Mouse (Mus musculus) urinary bladder, adult 18-20 months (tissue): ENCODE results near the gene Pigl.

Experiments used
- DNase-seq, 2 experiments: peaks; one replicate each; pipeline ENCODE4 v3.0.0; 2022; ENCODE audit warnings: low spot score in 2 of 2, mixed read lengths in 2 of 2

Gene Pigl

GRCm38 (mm10) chr11:62513311-62513710 lies 55.1 kb downstream of the Pigl start:
- no peak for DNase-seq

- no peak for DNase-seq
Observed at GRCm38 (mm10) chr11:62518991-62519390, 60.7 kb downstream of the Pigl start.

GRCm38 (mm10) chr11:62522283-62522682 lies 64.0 kb downstream of the Pigl start:
- DNase-seq: no peak

GRCm38 (mm10) chr11:62537089-62537488 lies 78.8 kb downstream of the Pigl start:
- DNase-seq: no peak

- DNase-seq: no peak
Observed at GRCm38 (mm10) chr11:62537590-62537989, 79.3 kb downstream of the Pigl start.

GRCm38 (mm10) chr11:62538321-62539088 lies 80.2 kb downstream of the Pigl start:
- DNase-seq: peak; percentile 34 to 67

GRCm38 (mm10) chr11:62539089-62539890 lies 81.0 kb downstream of the Pigl start, which contains the start of gene Cenpv:
Cenpv (minus strand) TSS chr11:62539261.
- peak; percentile 52 to 83 for DNase-seq

GRCm38 (mm10) chr11:62540167-62540566 lies 81.9 kb downstream of the Pigl start:
- DNase-seq: no peak

GRCm38 (mm10) chr11:62540969-62541368 lies 82.7 kb downstream of the Pigl start:
- no peak for DNase-seq

- no peak for DNase-seq
Observed at GRCm38 (mm10) chr11:62541581-62541980, 83.3 kb downstream of the Pigl start.

- no peak for DNase-seq
Observed at GRCm38 (mm10) chr11:62543991-62544390, 85.7 kb downstream of the Pigl start.

- DNase-seq: peak in 1 of 2 experiments; percentile 69
Observed at GRCm38 (mm10) chr11:62549782-62550181, 91.5 kb downstream of the Pigl start.

GRCm38 (mm10) chr11:62550227-62550685 lies 92.0 kb downstream of the Pigl start:
- DNase-seq: peak in 1 of 2 experiments; percentile 73

- peak; percentile 91 to 98 for DNase-seq
Observed at GRCm38 (mm10) chr11:62550727-62551225, 92.5 kb downstream of the Pigl start, which contains the start of gene Ubb. Ubb (plus strand) TSS chr11:62551171.

GRCm38 (mm10) chr11:62551226-62552119 lies 93.2 kb downstream of the Pigl start:
- DNase-seq: peak; percentile 82 to 84

GRCm38 (mm10) chr11:62553186-62553585 lies 94.9 kb downstream of the Pigl start:
- DNase-seq: no peak

- no peak for DNase-seq
Observed at GRCm38 (mm10) chr11:62553633-62554032, 95.4 kb downstream of the Pigl start.

- no peak for DNase-seq
Observed at GRCm38 (mm10) chr11:62554163-62554855, 96.0 kb downstream of the Pigl start.

- no peak for DNase-seq
Observed at GRCm38 (mm10) chr11:62554934-62555517, 96.8 kb downstream of the Pigl start.

- no peak for DNase-seq
Observed at GRCm38 (mm10) chr11:62555896-62556412, 97.7 kb downstream of the Pigl start.
